Mouse (Mus musculus) natural killer cell, adult 2 months (primary cell): ENCODE measurements around the gene Mylip.
A peak's percentile ranks its signal among the peaks of the same experiment; 100 is the strongest.

ENCODE experiments used
- DNase-seq, 2 experiments: peaks; one replicate each; pipeline ENCODE4 v3.0.0; 2022; ENCODE audit warnings: low spot score in 2 of 2

Gene Mylip

GRCm38 (mm10) chr13:45429239-45429638 lies 39.7 kb downstream of the Mylip start:
- DNase-seq = no peak

GRCm38 (mm10) chr13:45437134-45437533 lies 47.6 kb downstream of the Mylip start:
- no peak for DNase-seq

- DNase-seq = no peak
These were observed 49.3 kb downstream of the Mylip start for GRCm38 (mm10) chr13:45438853-45439252.

- DNase-seq = no peak
These were observed 50.7 kb downstream of the Mylip start for GRCm38 (mm10) chr13:45440226-45440625.

- DNase-seq = peak; percentile 31 to 47
These were observed 52.9 kb downstream of the Mylip start for GRCm38 (mm10) chr13:45442451-45442850.

- DNase-seq = peak; percentile 83 to 85
These were observed 53.5 kb downstream of the Mylip start for GRCm38 (mm10) chr13:45442918-45443535.

- no peak for DNase-seq
These were observed 54.7 kb downstream of the Mylip start for GRCm38 (mm10) chr13:45444220-45444619.

GRCm38 (mm10) chr13:45444652-45445051 lies 55.1 kb downstream of the Mylip start:
- DNase-seq = peak in 1 of 2 experiments; percentile 13

- DNase-seq = no peak
These were observed 57.1 kb downstream of the Mylip start for GRCm38 (mm10) chr13:45446636-45447035.

- DNase-seq = no peak
These were observed 62.9 kb downstream of the Mylip start for GRCm38 (mm10) chr13:45452437-45452836.

- DNase-seq = peak; percentile 52 to 53
These were observed 63.5 kb downstream of the Mylip start for GRCm38 (mm10) chr13:45453033-45453432.

GRCm38 (mm10) chr13:45454044-45454443 lies 64.5 kb downstream of the Mylip start:
- peak; percentile 9 to 16 for DNase-seq

- no peak for DNase-seq
These were observed 65.1 kb downstream of the Mylip start for GRCm38 (mm10) chr13:45454641-45455040.

- DNase-seq = peak; percentile 40 to 53
These were observed 65.7 kb downstream of the Mylip start for GRCm38 (mm10) chr13:45455108-45455861.

- DNase-seq = no peak
These were observed 66.3 kb downstream of the Mylip start for GRCm38 (mm10) chr13:45455862-45456192.

- no peak for DNase-seq
These were observed 67.9 kb downstream of the Mylip start for GRCm38 (mm10) chr13:45457459-45457858.

- no peak for DNase-seq
These were observed 70.6 kb downstream of the Mylip start for GRCm38 (mm10) chr13:45460177-45460576.

GRCm38 (mm10) chr13:45461370-45461958 lies 71.9 kb downstream of the Mylip start:
- DNase-seq = no peak
